Mouse (Mus musculus) heart, embryonic 13.5 days (tissue): ENCODE data around the gene Atp6v1b1. TPM values are rescaled to one million over a fixed set of nuclear protein-coding genes. Genes with fewer than 3 reads are reported as not detected.
A peak's percentile ranks its signal among the peaks of the same experiment; 100 is the strongest.

Experiments used
- ATAC-seq: fragments of 200-750 bp; cut with Nextera tagmentation; 2 replicates; pipeline ENCODE4 v1.8.0; 2017; ENCODE audit warnings: moderate TSS enrichment; ENCODE audit not compliant: insufficient number of reproducible peaks, low FRiP score, low TSS enrichment; ENCODE audit errors: extremely low read depth
- H3K27ac ChIP-seq: fragments of 300-500 bp; sonication (generic); replicated peaks from 2 replicates; pipeline ENCODE4 v1.5.1; 2015; ENCODE audit warnings: moderate library complexity, mild to moderate bottlenecking, inconsistent platforms
- H3K27me3 ChIP-seq: fragments of 300-500 bp; sonication (generic); replicated peaks from 2 replicates; pipeline ENCODE4 v1.6.1; 2015; ENCODE audit warnings: mild to moderate bottlenecking, inconsistent platforms
- H3K36me3 ChIP-seq: fragments of 300-500 bp; sonication (generic); 2 replicates; pipeline ENCODE4 v1.6.1; 2015; ENCODE audit warnings: mild to moderate bottlenecking, inconsistent platforms
- H3K4me1 ChIP-seq: fragments of 300-500 bp; sonication (generic); 2 replicates; pipeline ENCODE4 v1.6.1; 2015; ENCODE audit warnings: inconsistent platforms
- H3K4me2 ChIP-seq: fragments of 300-500 bp; sonication (generic); 2 replicates; pipeline ENCODE4 v1.6.1; 2015; ENCODE audit warnings: inconsistent platforms, mild to moderate bottlenecking, moderate library complexity
- H3K4me3 ChIP-seq: fragments of 300-500 bp; sonication (generic); 2 replicates; pipeline ENCODE4 v1.5.1; 2015; ENCODE audit warnings: moderate library complexity, mild to moderate bottlenecking, inconsistent platforms
- H3K9ac ChIP-seq: fragments of 300-500 bp; sonication (generic); 2 replicates; pipeline ENCODE4 v1.6.1; 2015; ENCODE audit warnings: inconsistent platforms, mild to moderate bottlenecking, moderate library complexity
- H3K9me3 ChIP-seq: fragments of 300-500 bp; sonication (generic); 2 replicates; pipeline ENCODE4 v1.6.1; 2016; ENCODE audit warnings: inconsistent platforms
- WGBS: fragments of 180-500 bp; shearing (Covaris S2); methylation state at CpG from one replicate; pipeline ENCODE4 v1.1.7; 2015; ENCODE audit warnings: mixed read lengths; 5-methylcytosine and 5-hydroxymethylcytosine counted together
- polyA plus RNA-seq: library from polyadenylated mRNA; unstranded; fragments of >200 nt; fragmentation: Nextera tagmentation; extraction: Ambion mirVana; gene quantifications from 2 replicates; pipeline ENCODE4 v1.2.1, GENCODE M21; 2015

The Atp6v1b1 gene
- polyA plus RNA-seq, 1 experiment from 2014 or later = not detected

DNA sequence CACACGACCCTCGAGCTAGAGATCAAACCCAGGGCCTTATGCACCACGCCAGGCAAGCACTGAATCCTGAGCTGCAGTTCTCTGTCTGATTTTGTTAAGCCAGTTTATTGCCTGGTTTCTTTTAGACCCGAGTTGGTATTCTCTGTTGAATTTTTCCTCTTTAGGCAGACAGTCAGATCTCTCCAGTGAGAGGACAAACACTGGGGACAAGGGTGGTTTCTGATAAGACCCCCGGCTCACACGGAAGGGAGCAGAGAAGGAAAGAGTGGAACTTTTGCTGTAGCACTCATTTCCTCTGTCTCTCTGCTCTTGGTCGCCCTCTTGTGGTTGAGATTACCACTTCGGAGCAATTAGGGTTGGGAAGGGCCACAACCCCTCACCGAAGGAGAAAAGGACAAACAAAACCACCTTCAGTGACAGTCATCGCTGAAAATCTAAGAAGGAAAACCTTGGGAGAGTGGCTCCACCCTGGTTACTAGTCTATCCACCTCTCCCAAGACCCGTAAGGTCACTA is 7.4 kb downstream of the Atp6v1b1 start:
- Histone ChIP-seq H3K36me3 (no peaks in the 10 kb centered on the region), H3K9me3 (no peaks in the 10 kb centered on the region), H3K27ac (no peak overlapping the region), H3K4me1 (no peaks in the 10 kb centered on the region), H3K4me3 (no peak overlapping the region), H3K9ac (no peak overlapping the region; the same call in 1 of the 2 replicates), H3K4me2 (peak overlapping the region; percentile 51), H3K27me3 (peaks cover 90% of the 10 kb centered on the region)
- 7% methylated on average over 11 of the region's 11 CpGs for WGBS
- ATAC-seq = no peak

- WGBS = 65% methylated on average over 9 of the region's 9 CpGs
- H3K9me3 ChIP-seq = no peaks in the 10 kb centered on the region
- H3K27ac ChIP-seq = no peak overlapping the region
- H3K36me3 ChIP-seq = no peaks in the 10 kb centered on the region
- no peak for ATAC-seq
- no peak overlapping the region for H3K4me3 ChIP-seq
- no peak overlapping the region for H3K4me2 ChIP-seq
- peaks cover 94% of the 10 kb centered on the region for H3K27me3 ChIP-seq
- no peaks in the 10 kb centered on the region; the same call in 1 of the 2 replicates for H3K4me1 ChIP-seq
- H3K9ac ChIP-seq = no peak overlapping the region
Measured at GRCm38 (mm10) chr6:83756051-83756450, 13.3 kb downstream of the Atp6v1b1 start.

DNA sequence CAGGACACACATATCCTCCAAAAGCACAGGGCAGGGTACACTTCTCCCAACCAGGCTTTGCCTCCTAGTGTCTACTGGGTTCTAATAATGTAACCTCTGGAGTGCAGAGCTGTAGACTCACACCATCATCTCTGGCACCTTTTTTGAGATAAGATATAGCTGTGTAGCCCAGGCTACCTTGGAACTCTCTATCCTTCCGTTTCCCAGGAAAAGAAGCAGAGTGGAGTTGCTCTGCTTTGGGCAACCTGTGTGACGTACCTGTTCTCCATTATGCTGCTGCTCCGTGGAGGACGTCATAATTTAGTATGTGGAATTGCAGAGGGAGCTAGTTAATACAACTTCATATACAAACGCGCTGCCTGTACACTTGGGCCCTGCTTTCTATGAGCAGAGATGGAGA is 19.6 kb downstream of the Atp6v1b1 start, which contains the start of gene Ankrd53:
TSS of gene Ankrd53 (plus strand) at position 301 of the 400 bp plus-strand sequence.
- peaks cover 25% of the 10 kb centered on the region for H3K4me1 ChIP-seq
- peak within 1 kb of the TSS; percentile 82 for H3K4me2 ChIP-seq
- H3K4me3 ChIP-seq = peak within 1 kb of the TSS; percentile 51
- H3K27me3 ChIP-seq = peaks cover 73% of the 10 kb centered on the region
- H3K27ac ChIP-seq = no peak within 1 kb of the TSS
- H3K36me3 ChIP-seq = no peaks in the 10 kb centered on the region
- ATAC-seq = no peak
- H3K9me3 ChIP-seq = no peaks in the 10 kb centered on the region
- H3K9ac ChIP-seq = peak within 1 kb of the TSS; percentile 76
- WGBS = 25% methylated on average over 6 of the region's 6 CpGs

DNA sequence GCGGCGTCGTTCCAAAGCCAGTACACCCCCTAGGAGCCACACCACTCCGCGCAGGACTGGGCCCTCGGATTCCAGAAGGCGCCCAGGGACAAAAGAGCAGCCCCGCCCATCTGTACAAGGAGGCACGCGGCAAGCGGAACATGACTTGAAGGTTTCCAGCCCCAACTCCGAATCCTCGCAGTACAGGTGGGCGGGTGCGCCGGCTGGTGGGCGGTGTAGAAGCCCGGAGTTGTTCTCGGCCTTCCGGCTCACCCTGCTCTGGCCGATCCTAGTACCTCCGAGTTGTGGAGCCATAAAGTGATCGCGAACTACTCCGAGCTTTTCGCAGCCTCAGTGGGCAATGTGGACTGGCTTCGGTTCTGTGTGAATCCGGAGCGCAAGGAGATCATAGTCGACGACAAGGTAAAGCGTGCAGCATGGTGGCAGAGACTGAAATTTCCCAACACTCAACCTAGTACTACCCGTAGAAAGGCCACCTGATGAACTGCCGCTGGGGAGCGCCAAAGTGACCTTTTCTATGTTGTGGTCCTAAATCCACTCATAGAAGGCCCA is 20.2 kb downstream of the Atp6v1b1 start:
- H3K36me3 ChIP-seq = 0 out of 2 replicates have a peak, but pooled peaks cover 2% of the 10 kb centered on the region
- H3K27me3 ChIP-seq = peaks cover 67% of the 10 kb centered on the region
- H3K9ac ChIP-seq = peak overlapping the region; percentile 76
- peak overlapping the region; percentile 51 for H3K4me3 ChIP-seq
- no peak overlapping the region for H3K27ac ChIP-seq
- 2% methylated on average over 35 of the region's 35 CpGs for WGBS
- H3K4me1 ChIP-seq = peaks cover 26% of the 10 kb centered on the region
- H3K9me3 ChIP-seq = no peaks in the 10 kb centered on the region
- peak overlapping the region; percentile 82 for H3K4me2 ChIP-seq
- ATAC-seq = no peak

DNA sequence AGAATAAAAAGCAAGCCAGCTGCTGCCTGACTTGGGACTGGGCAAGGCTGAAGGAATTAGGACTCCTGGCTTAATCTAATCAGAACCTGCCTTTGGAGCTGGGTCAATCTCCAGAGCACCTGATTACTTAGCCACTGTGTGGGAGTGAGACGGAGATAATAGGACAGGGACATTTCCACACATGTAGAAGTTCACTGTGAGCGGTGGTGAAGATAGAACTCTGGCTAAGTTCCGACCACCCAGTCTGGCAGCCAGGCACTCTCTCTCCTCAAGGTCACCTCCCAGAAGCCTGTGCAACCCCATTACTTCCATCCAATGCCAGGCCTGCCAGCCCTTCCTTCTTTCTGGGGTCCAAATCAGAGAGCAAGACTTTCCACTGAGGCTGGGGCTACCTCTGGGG is 24.2 kb downstream of the Atp6v1b1 start:
- ATAC-seq = no peak
- no peaks in the 10 kb centered on the region for H3K9me3 ChIP-seq
- H3K27ac ChIP-seq = peak overlapping the region; percentile 29; the same call in 1 of the 2 replicates
- H3K27me3 ChIP-seq = peaks cover 32% of the 10 kb centered on the region
- peaks cover 41% of the 10 kb centered on the region for H3K36me3 ChIP-seq
- no peak overlapping the region for H3K4me3 ChIP-seq
- 48% methylated on average over 3 of the region's 3 CpGs for WGBS
- peaks cover 29% of the 10 kb centered on the region for H3K4me1 ChIP-seq
- no peak overlapping the region for H3K4me2 ChIP-seq
- no peak overlapping the region for H3K9ac ChIP-seq

- Histone ChIP-seq H3K4me1 (peaks cover 15% of the 10 kb centered on the region), H3K9ac (no peak overlapping the region), H3K27ac (no peak overlapping the region), H3K27me3 (peaks cover 17% of the 10 kb centered on the region), H3K4me3 (no peak overlapping the region), H3K9me3 (no peaks in the 10 kb centered on the region), H3K36me3 (peaks cover 56% of the 10 kb centered on the region), H3K4me2 (no peak overlapping the region)
- ATAC-seq = no peak
- WGBS = 64% methylated on average over 5 of the region's 5 CpGs
Measured at GRCm38 (mm10) chr6:83768485-83768884, 25.7 kb downstream of the Atp6v1b1 start.

GRCm38 (mm10) chr6:83774126-83774525 is 31.3 kb downstream of the Atp6v1b1 start:
- H3K9me3 ChIP-seq = no peaks in the 10 kb centered on the region
- peak overlapping the region; percentile 97 for H3K9ac ChIP-seq
- H3K27ac ChIP-seq = no peak overlapping the region
- peak overlapping the region; percentile 94 for H3K4me3 ChIP-seq
- WGBS = 63% methylated on average over 9 of the region's 9 CpGs
- peaks cover 46% of the 10 kb centered on the region for H3K36me3 ChIP-seq
- ATAC-seq = no peak
- peak overlapping the region; percentile 93 for H3K4me2 ChIP-seq
- peaks cover 17% of the 10 kb centered on the region for H3K4me1 ChIP-seq
- 0 out of 2 replicates have a peak, but pooled peaks cover 2% of the 10 kb centered on the region for H3K27me3 ChIP-seq

- no peaks in the 10 kb centered on the region for H3K9me3 ChIP-seq
- WGBS = under 1% methylated on average over 14 of the region's 14 CpGs
- H3K27ac ChIP-seq = peak overlapping the region; percentile 90
- peak overlapping the region; percentile 93 for H3K4me2 ChIP-seq
- no peak for ATAC-seq
- H3K36me3 ChIP-seq = peaks cover 38% of the 10 kb centered on the region
- H3K4me3 ChIP-seq = peak overlapping the region; percentile 94
- H3K4me1 ChIP-seq = peaks cover 17% of the 10 kb centered on the region
- H3K9ac ChIP-seq = peak overlapping the region; percentile 97
- 0 out of 2 replicates have a peak, but pooled peaks cover 2% of the 10 kb centered on the region for H3K27me3 ChIP-seq
Measured at GRCm38 (mm10) chr6:83774781-83775563, 32.2 kb downstream of the Atp6v1b1 start.

- Histone ChIP-seq H3K4me1 (peaks cover 17% of the 10 kb centered on the region), H3K9ac (peak within 1 kb of the TSS; percentile 97)
- WGBS = under 1% methylated on average over 41 of the region's 45 CpGs
Measured at GRCm38 (mm10) chr6:83775638-83776293, 33.0 kb downstream of the Atp6v1b1 start, which contains the start of gene Tex261. Gene Tex261 (minus strand): TSS chr6:83775813.

DNA sequence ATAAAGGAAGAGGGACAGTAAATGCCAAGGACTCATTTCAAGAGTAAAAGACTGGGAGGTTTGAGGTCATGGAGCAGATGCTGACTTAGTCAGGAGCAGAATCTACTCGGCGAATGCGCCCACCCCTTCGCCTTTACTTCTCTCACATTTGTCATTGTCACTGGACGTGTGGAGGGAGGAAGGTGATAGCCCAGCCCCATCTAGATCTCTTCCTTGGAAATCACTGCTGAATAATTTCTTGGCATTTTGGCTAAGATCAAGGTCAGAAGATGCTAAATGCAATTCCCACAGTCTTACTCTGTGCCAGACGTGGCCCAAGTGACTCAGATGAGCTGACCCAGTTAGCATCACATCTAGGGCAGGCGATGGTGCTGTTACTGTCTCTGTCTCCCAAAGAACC is 35.5 kb downstream of the Atp6v1b1 start:
- 74% methylated on average over 7 of the region's 7 CpGs for WGBS
- H3K27ac ChIP-seq = no peak overlapping the region
- H3K9me3 ChIP-seq = no peaks in the 10 kb centered on the region
- H3K4me3 ChIP-seq = no peak overlapping the region
- H3K4me2 ChIP-seq = no peak overlapping the region
- H3K4me1 ChIP-seq = peaks cover 17% of the 10 kb centered on the region
- ATAC-seq = no peak
- peaks cover 4% of the 10 kb centered on the region for H3K36me3 ChIP-seq
- 0 out of 2 replicates have a peak, but pooled peaks cover 8% of the 10 kb centered on the region for H3K27me3 ChIP-seq
- H3K9ac ChIP-seq = no peak overlapping the region

More at GRCm38 (mm10) chr6:83775638-83776293, 33.0 kb downstream of the Atp6v1b1 start, which contains the start of gene Tex261:
- peak within 1 kb of the TSS; percentile 90 for H3K27ac ChIP-seq
- ATAC-seq = peak; percentile 86
- peak within 1 kb of the TSS; percentile 94 for H3K4me3 ChIP-seq
- no peaks in the 10 kb centered on the region for H3K9me3 ChIP-seq
- 0 out of 2 replicates have a peak, but pooled peaks cover 6% of the 10 kb centered on the region for H3K27me3 ChIP-seq
- H3K4me2 ChIP-seq = peak within 1 kb of the TSS; percentile 93
- H3K36me3 ChIP-seq = peaks cover 30% of the 10 kb centered on the region

DNA sequence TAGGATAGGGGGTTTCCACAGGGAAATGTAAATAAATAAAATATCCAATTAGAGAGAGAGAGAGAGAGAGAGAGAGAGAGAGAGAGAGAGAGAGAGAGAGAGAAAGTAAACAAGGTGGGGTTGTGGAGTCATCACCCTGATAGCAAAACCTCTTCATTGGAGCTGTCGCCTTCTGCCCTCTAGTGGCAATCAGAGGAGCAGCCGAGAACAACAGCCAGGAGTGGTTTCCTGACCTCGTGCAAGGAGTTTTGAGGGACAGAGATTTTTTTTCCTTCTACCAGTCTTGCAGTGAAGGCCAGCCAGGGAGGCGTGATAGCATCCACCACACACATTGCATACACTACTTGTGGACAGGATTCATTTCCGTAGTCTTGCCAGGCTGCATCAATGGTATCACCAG is 36.2 kb downstream of the Atp6v1b1 start:
- no peak overlapping the region for H3K4me2 ChIP-seq
- no peaks in the 10 kb centered on the region for H3K9me3 ChIP-seq
- H3K27me3 ChIP-seq = 0 out of 2 replicates have a peak, but pooled peaks cover 8% of the 10 kb centered on the region
- no peaks in the 10 kb centered on the region for H3K36me3 ChIP-seq
- H3K4me3 ChIP-seq = no peak overlapping the region
- no peak for ATAC-seq
- no peak overlapping the region for H3K27ac ChIP-seq
- WGBS = 5% methylated on average over 5 of the region's 5 CpGs
- H3K4me1 ChIP-seq = peaks cover 13% of the 10 kb centered on the region
- H3K9ac ChIP-seq = no peak overlapping the region
